Mouse (Mus musculus): Measurements from ENCODE around the gene Edaradd. TPM values are rescaled to one million over a fixed set of nuclear protein-coding genes. Genes with fewer than 3 reads are reported as not detected.

Gene Edaradd
- polyA plus RNA-seq, 1 experiment from 2014 or later: 1.6 TPM

- no peak overlapping the region for H3K27ac ChIP-seq
- no peaks in the 10 kb centered on the region for H3K36me3 ChIP-seq (ENCODE audit: insufficient read depth, low read length)
- peaks cover 11% of the 10 kb centered on the region; the same call in 1 of the 2 replicates for H3K4me1 ChIP-seq (replicated peaks; ENCODE audit: insufficient read depth, low read length)
- no peak overlapping the region for H3K9ac ChIP-seq (ENCODE audit: low read depth, low read length)
- 64% methylated on average over 2 of the region's 2 CpGs for WGBS
- H3K4me3 ChIP-seq (replicated peaks; ENCODE audit: low read depth, low read length): no peak overlapping the region
- H3K4me2 ChIP-seq (ENCODE audit: low read length): no peak overlapping the region
- no peaks in the 10 kb centered on the region for H3K9me3 ChIP-seq (replicated peaks; ENCODE audit: low read length)
- ATAC-seq (replicated peaks; ENCODE audit: low FRiP score, low read depth) (no peak), DNase-seq (ENCODE audit: low spot score) (no peak)
- no peaks in the 10 kb centered on the region for H3K27me3 ChIP-seq (ENCODE audit: insufficient read depth, low read length)
- no peak for TF ChIP-seq CTCF (IDR thresholded peaks at IDR 0.05; ENCODE audit: low read depth)
These were observed 41.5 kb upstream of the Edaradd start for GRCm38 (mm10) chr13:12561729-12562128.

GRCm38 (mm10) chr13:12559462-12560120 lies 39.4 kb upstream of the Edaradd start:
- WGBS: 77% methylated on average over 6 of the region's 6 CpGs
- H3K36me3 ChIP-seq (ENCODE audit: insufficient read depth, low read length): no peaks in the 10 kb centered on the region
- no peak overlapping the region for H3K4me3 ChIP-seq (replicated peaks; ENCODE audit: low read depth, low read length)
- no peak overlapping the region for H3K27ac ChIP-seq
- H3K4me2 ChIP-seq (ENCODE audit: low read length): no peak overlapping the region
- no peak for ATAC-seq (replicated peaks; ENCODE audit: low FRiP score, low read depth)
- DNase-seq (ENCODE audit: low spot score): no peak
- H3K9me3 ChIP-seq (replicated peaks; ENCODE audit: low read length): no peaks in the 10 kb centered on the region
- TF ChIP-seq CTCF (IDR thresholded peaks at IDR 0.05; ENCODE audit: low read depth): no peak
- H3K4me1 ChIP-seq (replicated peaks; ENCODE audit: insufficient read depth, low read length): no peaks in the 10 kb centered on the region
- H3K9ac ChIP-seq (ENCODE audit: low read depth, low read length): no peak overlapping the region
- no peaks in the 10 kb centered on the region for H3K27me3 ChIP-seq (ENCODE audit: insufficient read depth, low read length)

GRCm38 (mm10) chr13:12559044-12559443 lies 38.8 kb upstream of the Edaradd start:
- DNase-seq (ENCODE audit: low spot score) (no peak), ATAC-seq (replicated peaks; ENCODE audit: low FRiP score, low read depth) (no peak)
- peak; percentile 7; the same call in 1 of the 2 replicates for TF ChIP-seq CTCF (IDR thresholded peaks at IDR 0.05; ENCODE audit: low read depth)
- Histone ChIP-seq H3K4me1 (replicated peaks; ENCODE audit: insufficient read depth, low read length) (no peaks in the 10 kb centered on the region), H3K9me3 (replicated peaks; ENCODE audit: low read length) (no peaks in the 10 kb centered on the region), H3K36me3 (ENCODE audit: insufficient read depth, low read length) (no peaks in the 10 kb centered on the region), H3K4me3 (replicated peaks; ENCODE audit: low read depth, low read length) (no peak overlapping the region), H3K27me3 (ENCODE audit: insufficient read depth, low read length) (no peaks in the 10 kb centered on the region), H3K27ac (no peak overlapping the region), H3K4me2 (ENCODE audit: low read length) (no peak overlapping the region), H3K9ac (ENCODE audit: low read depth, low read length) (no peak overlapping the region)
- WGBS: 61% methylated on average over 3 of the region's 3 CpGs

GRCm38 (mm10) chr13:12554211-12554610 lies 34.0 kb upstream of the Edaradd start:
- no peaks in the 10 kb centered on the region for H3K9me3 ChIP-seq (replicated peaks; ENCODE audit: low read length)
- H3K9ac ChIP-seq (ENCODE audit: low read depth, low read length): no peak overlapping the region
- no peaks in the 10 kb centered on the region for H3K36me3 ChIP-seq (ENCODE audit: insufficient read depth, low read length)
- no peak for TF ChIP-seq CTCF (IDR thresholded peaks at IDR 0.05; ENCODE audit: low read depth)
- no peak overlapping the region for H3K27ac ChIP-seq
- no peak for ATAC-seq (replicated peaks; ENCODE audit: low FRiP score, low read depth)
- DNase-seq (ENCODE audit: low spot score): no peak
- 60% methylated on average over 4 of the region's 4 CpGs for WGBS
- no peak overlapping the region for H3K4me3 ChIP-seq (replicated peaks; ENCODE audit: low read depth, low read length)
- H3K27me3 ChIP-seq (ENCODE audit: insufficient read depth, low read length): no peaks in the 10 kb centered on the region
- H3K4me1 ChIP-seq (replicated peaks; ENCODE audit: insufficient read depth, low read length): no peaks in the 10 kb centered on the region
- no peak overlapping the region for H3K4me2 ChIP-seq (ENCODE audit: low read length)

GRCm38 (mm10) chr13:12543880-12544568 lies 23.8 kb upstream of the Edaradd start:
- Histone ChIP-seq H3K4me2 (ENCODE audit: low read length) (no peak overlapping the region), H3K9ac (ENCODE audit: low read depth, low read length) (no peak overlapping the region), H3K36me3 (ENCODE audit: insufficient read depth, low read length) (no peaks in the 10 kb centered on the region), H3K27ac (no peak overlapping the region), H3K4me3 (replicated peaks; ENCODE audit: low read depth, low read length) (no peak overlapping the region), H3K4me1 (replicated peaks; ENCODE audit: insufficient read depth, low read length) (no peaks in the 10 kb centered on the region), H3K9me3 (replicated peaks; ENCODE audit: low read length) (no peaks in the 10 kb centered on the region), H3K27me3 (ENCODE audit: insufficient read depth, low read length) (no peaks in the 10 kb centered on the region)
- no peak for ATAC-seq (replicated peaks; ENCODE audit: low FRiP score, low read depth)
- WGBS: 85% methylated on average over 8 of the region's 8 CpGs
- no peak for TF ChIP-seq CTCF (IDR thresholded peaks at IDR 0.05; ENCODE audit: low read depth)
- no peak for DNase-seq (ENCODE audit: low spot score)

- Histone ChIP-seq H3K9me3 (replicated peaks; ENCODE audit: low read length) (no peaks in the 10 kb centered on the region), H3K4me2 (ENCODE audit: low read length) (no peak overlapping the region), H3K36me3 (ENCODE audit: insufficient read depth, low read length) (no peaks in the 10 kb centered on the region), H3K9ac (ENCODE audit: low read depth, low read length) (no peak overlapping the region), H3K4me3 (replicated peaks; ENCODE audit: low read depth, low read length) (no peak overlapping the region), H3K27ac (no peak overlapping the region), H3K4me1 (replicated peaks; ENCODE audit: insufficient read depth, low read length) (no peaks in the 10 kb centered on the region), H3K27me3 (ENCODE audit: insufficient read depth, low read length) (no peaks in the 10 kb centered on the region)
- DNase-seq (ENCODE audit: low spot score) (no peak), ATAC-seq (replicated peaks; ENCODE audit: low FRiP score, low read depth) (no peak)
- no peak for TF ChIP-seq CTCF (IDR thresholded peaks at IDR 0.05; ENCODE audit: low read depth)
- 75% methylated on average over 5 of the region's 5 CpGs for WGBS
These were observed 23.0 kb upstream of the Edaradd start for GRCm38 (mm10) chr13:12543246-12543645.
